Mouse (Mus musculus): ENCODE data around the gene Carns1. TPM values are rescaled to one million over a fixed set of nuclear protein-coding genes. Genes with fewer than 3 reads are reported as not detected.
A peak's percentile ranks its signal among the peaks of the same experiment; 100 is the strongest.

The Carns1 gene
- total and polyA plus RNA-seq, 3 experiments: 0.63 to 0.81 TPM; not detected in 1

DNA sequence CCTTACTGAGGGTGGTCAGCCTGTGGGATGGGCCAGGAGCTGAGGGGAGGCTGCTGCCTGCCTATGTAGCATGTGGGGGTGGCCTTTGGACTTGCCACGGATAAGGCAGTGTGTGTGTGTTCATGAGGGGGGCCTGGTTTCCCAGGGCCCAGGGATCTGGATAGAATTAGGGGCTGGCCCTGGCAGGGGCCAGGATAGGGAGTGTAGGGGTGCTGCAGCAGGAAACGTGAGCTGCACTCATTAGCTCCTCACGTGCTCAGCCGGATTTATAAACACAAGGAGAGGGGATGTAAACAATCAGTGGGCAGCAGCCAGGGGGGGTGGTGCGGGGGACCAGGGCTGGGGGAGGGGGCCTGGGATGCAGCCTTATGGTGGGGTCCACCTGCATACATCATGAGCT is 41.9 kb upstream of the Carns1 start (continued):
- TF ChIP-seq POLR2AphosphoS5 (IDR thresholded peaks at IDR 0.05; ENCODE audit: borderline replicate concordance, low read depth, low read length) (no peak), MYC (IDR thresholded peaks at IDR 0.05; ENCODE audit: low read depth, low read length) (no peak), CTCF (IDR thresholded peaks at IDR 0.05 in 2 of 3, conservative IDR thresholded peaks at IDR 0.05 in 1 of 3; ENCODE audit: control insufficient read depth in 1 of 3, insufficient read depth in 1 of 3, low read depth in 2 of 3, low read length in 3 of 3, poor library complexity in 1 of 3, severe bottlenecking in 1 of 3) (no peak), MYB (IDR thresholded peaks at IDR 0.05; ENCODE audit: low read depth, low read length) (no peak), MAX (IDR thresholded peaks at IDR 0.05; ENCODE audit: low read length) (no peak), CHD1 (IDR thresholded peaks at IDR 0.05; ENCODE audit: low read depth, low read length) (no peak)

DNA sequence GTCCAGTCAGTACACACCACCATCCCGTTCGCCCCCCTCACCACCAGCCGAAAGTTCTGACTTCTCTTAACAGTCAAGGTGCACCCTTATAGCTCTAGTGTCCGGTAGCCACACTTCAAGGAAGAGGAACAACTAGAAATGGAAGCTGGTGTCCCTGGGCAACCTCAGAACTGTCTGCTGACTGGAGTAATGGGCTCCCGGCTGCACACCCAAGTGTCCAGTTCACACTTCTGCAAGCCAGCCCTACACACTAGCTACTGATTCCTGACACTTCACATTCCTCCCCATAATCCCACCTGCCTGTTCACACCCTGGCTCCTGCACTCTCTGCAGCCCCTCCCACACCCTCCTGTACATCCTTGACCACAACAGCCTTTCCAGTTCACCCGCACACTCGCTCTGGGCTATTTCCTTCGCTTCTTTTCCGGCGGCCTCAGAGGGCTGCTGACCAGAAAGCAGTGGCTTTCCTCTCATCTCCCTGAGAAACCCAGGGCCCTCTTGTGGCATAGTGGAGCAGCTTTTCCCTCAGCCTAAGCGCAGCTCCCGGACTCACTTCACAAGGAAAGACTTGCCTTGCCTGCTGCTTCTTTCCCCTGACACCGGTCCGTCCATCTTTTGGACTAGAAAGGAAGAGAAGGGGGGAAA is 40.9 kb upstream of the Carns1 start:
- H3K79me2 ChIP-seq (ENCODE audit: control insufficient read depth, insufficient read depth, low read length, poor library complexity): peaks cover 2% of the 10 kb centered on the region; the same call in 1 of the 2 replicates
- H3K27me3 ChIP-seq (ENCODE audit: control insufficient read depth in 1 of 2, insufficient read depth in 2 of 2, low read length in 2 of 2): peaks cover 10 to 18% of the 10 kb centered on the region in 2 experiments
- H3K4me3 ChIP-seq (ENCODE audit: control insufficient read depth in 1 of 2, insufficient read depth in 1 of 2, low read depth in 2 of 2, low read length in 2 of 2): no peak overlapping the region
- H3K36me3 ChIP-seq (ENCODE audit: control insufficient read depth in 1 of 2, insufficient read depth in 2 of 2, low read length in 2 of 2): peaks cover 0 to 25% of the 10 kb centered on the region in 2 experiments; a peak in 2 of 4 replicates
- no peak for TF ChIP-seq BHLHE40 (IDR thresholded peaks at IDR 0.05; ENCODE audit: borderline replicate concordance, low read depth, low read length)
- no peak for TF ChIP-seq ZNF384 (IDR thresholded peaks at IDR 0.05; ENCODE audit: low read depth, low read length)
- no peak for TF ChIP-seq HCFC1 (IDR thresholded peaks at IDR 0.05; ENCODE audit: low read depth, low read length)
- TF ChIP-seq CTCF (IDR thresholded peaks at IDR 0.05 in 2 of 3, conservative IDR thresholded peaks at IDR 0.05 in 1 of 3; ENCODE audit: control insufficient read depth in 1 of 3, insufficient read depth in 1 of 3, low read depth in 2 of 3, low read length in 3 of 3, poor library complexity in 1 of 3, severe bottlenecking in 1 of 3): no peak
- no peak for TF ChIP-seq MYB (IDR thresholded peaks at IDR 0.05; ENCODE audit: low read depth, low read length)
- no peak for TF ChIP-seq ZKSCAN1 (IDR thresholded peaks at IDR 0.05; ENCODE audit: low read depth, low read length)
- no peak for TF ChIP-seq POLR2A (IDR thresholded peaks at IDR 0.05; ENCODE audit: control insufficient read depth in 1 of 2, insufficient read depth in 1 of 2, low read depth in 1 of 2, low read length in 2 of 2, poor library complexity in 1 of 2)
- no peak overlapping the region for H3K9ac ChIP-seq (ENCODE audit: control insufficient read depth, low read depth, low read length, poor library complexity, severe bottlenecking)
- H3K4me1 ChIP-seq (ENCODE audit: control insufficient read depth in 1 of 2, insufficient read depth in 2 of 2, low read length in 2 of 2): peaks cover 6 to 29% of the 10 kb centered on the region in 2 experiments
- DNase-seq (ENCODE audit: low read depth, low spot score): no peak
- H3K9me3 ChIP-seq (replicated peaks; ENCODE audit: insufficient read depth, low read length): no peaks in the 10 kb centered on the region
- H3K27ac ChIP-seq (ENCODE audit: control insufficient read depth, low read depth, low read length): no peak overlapping the region

DNA sequence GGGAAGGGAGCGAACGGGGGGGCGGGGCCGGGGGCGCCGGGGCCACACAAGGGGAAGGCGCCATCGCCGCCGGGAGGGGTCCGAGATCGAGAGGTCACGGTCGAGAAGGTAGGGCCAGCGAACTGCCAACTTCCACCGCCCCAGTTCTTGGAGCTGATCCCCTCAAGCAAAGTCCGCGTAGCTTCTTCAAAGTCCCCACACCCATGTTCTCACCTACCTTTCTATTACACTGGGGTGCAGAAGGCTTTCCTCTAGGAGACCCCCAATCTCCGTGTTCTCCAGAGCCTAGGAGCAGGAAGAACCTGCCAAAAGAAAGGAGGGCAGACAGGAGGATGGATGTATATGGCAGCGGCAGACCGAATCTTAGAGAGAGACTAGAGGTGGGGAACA is 40.2 kb upstream of the Carns1 start:
- Histone ChIP-seq H3K4me1 (ENCODE audit: control insufficient read depth in 1 of 2, insufficient read depth in 2 of 2, low read length in 2 of 2) (peaks cover 4 to 23% of the 10 kb centered on the region in 2 experiments), H3K36me3 (ENCODE audit: control insufficient read depth in 1 of 2, insufficient read depth in 2 of 2, low read length in 2 of 2) (peaks cover 0 to 18% of the 10 kb centered on the region in 2 experiments; a peak in 2 of 4 replicates), H3K9me3 (replicated peaks; ENCODE audit: insufficient read depth, low read length) (no peaks in the 10 kb centered on the region), H3K79me2 (ENCODE audit: control insufficient read depth, insufficient read depth, low read length, poor library complexity) (peaks cover 2% of the 10 kb centered on the region; the same call in 1 of the 2 replicates), H3K27me3 (ENCODE audit: control insufficient read depth in 1 of 2, insufficient read depth in 2 of 2, low read length in 2 of 2) (peaks cover 10 to 18% of the 10 kb centered on the region in 2 experiments), H3K4me3 (ENCODE audit: control insufficient read depth in 1 of 2, insufficient read depth in 1 of 2, low read depth in 2 of 2, low read length in 2 of 2) (peak overlapping the region in 1 of 2 experiments; percentile 92; a peak in 1 of 4 replicates), H3K9ac (ENCODE audit: control insufficient read depth, low read depth, low read length, poor library complexity, severe bottlenecking) (no peak overlapping the region; the same call in 1 of the 2 replicates), H3K27ac (ENCODE audit: control insufficient read depth, low read depth, low read length) (no peak overlapping the region)
- no peak for DNase-seq (ENCODE audit: low read depth, low spot score)
- no peak for TF ChIP-seq RCOR1 (IDR thresholded peaks at IDR 0.05; ENCODE audit: low read depth, low read length)
- TF ChIP-seq SMC3 (IDR thresholded peaks at IDR 0.05; ENCODE audit: low read depth, low read length): no peak
- no peak for TF ChIP-seq MYB (IDR thresholded peaks at IDR 0.05; ENCODE audit: low read depth, low read length)
- no peak for TF ChIP-seq ZNF384 (IDR thresholded peaks at IDR 0.05; ENCODE audit: low read depth, low read length)
- no peak for TF ChIP-seq MXI1 (IDR thresholded peaks at IDR 0.05; ENCODE audit: low read depth, low read length)
- TF ChIP-seq ETS1 (IDR thresholded peaks at IDR 0.05; ENCODE audit: low read depth, low read length): no peak
- no peak for TF ChIP-seq ELF1 (IDR thresholded peaks at IDR 0.05; ENCODE audit: low read depth, low read length)
- TF ChIP-seq RAD21 (IDR thresholded peaks at IDR 0.05; ENCODE audit: low read depth, low read length): no peak
- no peak for TF ChIP-seq POLR2AphosphoS5 (IDR thresholded peaks at IDR 0.05; ENCODE audit: borderline replicate concordance, low read depth, low read length)
- TF ChIP-seq CTCF (IDR thresholded peaks at IDR 0.05 in 2 of 3, conservative IDR thresholded peaks at IDR 0.05 in 1 of 3; ENCODE audit: control insufficient read depth in 1 of 3, insufficient read depth in 1 of 3, low read depth in 2 of 3, low read length in 3 of 3, poor library complexity in 1 of 3, severe bottlenecking in 1 of 3): no peak
- TF ChIP-seq HCFC1 (IDR thresholded peaks at IDR 0.05; ENCODE audit: low read depth, low read length): no peak
- no peak for TF ChIP-seq CHD1 (IDR thresholded peaks at IDR 0.05; ENCODE audit: low read depth, low read length)
- TF ChIP-seq ZMIZ1 (IDR thresholded peaks at IDR 0.05; ENCODE audit: low read depth, low read length): no peak
- TF ChIP-seq JUND (IDR thresholded peaks at IDR 0.05; ENCODE audit: low read depth, low read length): no peak

Data from MEL (cell line).